Mouse (Mus musculus) right cerebral cortex, postnatal 14 days (tissue): ENCODE measurements around the gene Aifm1.
A peak's percentile ranks its signal among the peaks of the same experiment; 100 is the strongest.

ENCODE experiments used
- DNase-seq: peaks from one replicate; pipeline ENCODE4 v3.0.0; 2022

Aifm1 gene

GRCm38 (mm10) chrX:48513166-48513807 lies at the start of gene Aifm1:
TSS of gene Aifm1 (minus strand) at chrX:48513563.
- DNase-seq = peak; percentile 84

- peak; percentile 78 for DNase-seq
Observed at GRCm38 (mm10) chrX:48532175-48532574, 18.8 kb upstream of the Aifm1 start.

DNA sequence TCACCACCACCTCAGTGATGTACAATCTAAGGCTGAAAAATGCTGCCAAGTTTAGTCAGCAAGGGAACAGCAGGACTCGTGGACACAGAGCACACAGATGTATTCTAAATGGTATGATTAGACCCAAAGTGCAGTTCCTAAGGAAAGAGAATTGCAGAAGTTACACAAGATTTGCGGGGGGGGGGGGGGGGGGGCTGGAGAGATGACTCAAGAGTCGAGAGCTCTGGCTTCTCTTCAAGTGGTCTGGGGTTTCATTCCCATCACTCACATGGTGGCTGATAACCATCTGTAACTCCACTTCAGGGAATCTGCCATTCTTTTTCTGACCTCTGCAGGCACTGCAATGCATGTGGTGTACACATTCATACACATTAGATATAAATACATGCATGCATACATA lies 13.1 kb upstream of the Aifm1 start:
- no peak for DNase-seq

DNA sequence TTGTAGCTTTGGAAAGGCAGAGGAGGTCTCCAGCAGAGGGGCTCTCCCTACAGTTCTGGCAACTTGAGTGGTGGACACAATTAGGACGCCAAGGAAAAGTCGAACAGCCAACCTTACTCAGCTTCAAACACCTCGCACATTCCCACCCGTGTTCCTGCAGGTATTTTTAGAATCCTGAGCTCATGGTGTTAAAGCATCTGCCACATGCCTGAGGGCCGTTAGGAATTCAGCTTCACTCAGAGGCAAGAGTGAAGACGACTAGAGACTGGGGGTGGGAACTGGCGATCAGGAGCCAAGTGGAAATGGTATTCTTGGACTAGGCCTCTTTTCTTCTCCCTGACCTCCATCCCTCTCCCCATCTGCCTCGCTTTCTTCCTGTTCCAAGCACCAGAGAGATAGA lies 12.5 kb upstream of the Aifm1 start:
- DNase-seq = no peak

DNA sequence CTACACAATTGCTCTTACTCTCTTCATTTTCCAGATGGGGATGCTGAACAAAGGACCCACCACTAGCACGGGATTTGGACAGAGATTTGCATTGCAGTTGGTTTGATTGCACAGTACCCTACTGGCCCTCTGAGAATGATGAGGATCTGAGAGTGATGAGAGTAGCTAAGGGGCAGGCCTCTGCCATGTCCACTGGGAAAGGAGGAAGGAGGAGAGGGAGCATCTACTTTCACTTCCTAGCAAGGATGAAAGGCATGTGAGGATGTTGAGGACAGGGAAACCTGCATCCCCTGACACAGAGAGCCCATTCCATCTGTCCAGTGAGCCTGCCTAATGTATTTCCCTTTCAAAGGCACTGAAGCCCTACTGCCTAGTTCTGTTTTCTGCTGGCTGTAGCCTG lies 12.0 kb upstream of the Aifm1 start:
- DNase-seq = no peak

DNA sequence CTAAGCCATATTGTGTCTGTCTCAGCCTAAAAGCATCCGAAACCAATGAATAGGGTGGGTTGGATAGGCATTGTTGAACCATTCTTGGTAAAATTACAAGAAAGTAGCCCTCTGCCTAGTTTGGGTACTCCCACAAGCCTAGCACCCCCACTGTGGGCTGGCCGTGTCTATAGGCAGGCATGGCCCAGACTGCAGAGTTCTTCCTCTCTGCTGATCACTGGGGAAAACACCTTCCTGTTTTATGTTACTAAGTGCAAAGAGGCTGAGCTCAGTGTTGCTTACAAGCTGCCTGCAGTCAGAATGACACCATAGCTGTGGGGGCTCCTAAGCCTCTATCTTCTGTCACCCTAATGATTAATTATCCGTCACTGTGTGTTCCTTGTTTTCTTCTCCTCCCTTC lies 10.1 kb upstream of the Aifm1 start:
- no peak for DNase-seq

GRCm38 (mm10) chrX:48521651-48522050 lies 8.3 kb upstream of the Aifm1 start:
- no peak for DNase-seq

DNA sequence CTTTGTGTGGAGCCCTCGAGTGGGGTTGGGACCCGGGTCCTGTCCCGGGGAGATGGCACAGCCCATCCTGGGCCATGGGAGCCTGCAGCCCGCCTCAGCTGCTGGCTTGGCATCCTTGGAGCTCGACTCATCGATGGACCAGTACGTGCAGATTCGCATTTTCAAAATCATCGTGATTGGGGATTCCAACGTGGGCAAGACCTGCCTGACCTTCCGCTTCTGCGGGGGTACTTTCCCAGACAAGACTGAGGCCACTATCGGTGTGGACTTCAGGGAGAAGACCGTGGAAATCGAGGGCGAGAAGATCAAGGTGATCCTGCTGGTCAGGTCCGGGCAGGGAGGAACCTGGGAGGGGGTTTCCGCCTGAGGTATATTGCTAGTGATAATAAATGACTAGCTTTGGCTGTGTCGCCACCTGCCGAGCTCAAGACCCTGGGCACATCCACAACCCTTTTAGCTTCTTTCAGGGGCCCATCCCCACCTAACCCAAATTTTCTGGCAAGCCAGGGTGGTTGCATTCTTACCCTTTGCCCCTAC lies 6.3 kb upstream of the Aifm1 start:
- no peak for DNase-seq

DNA sequence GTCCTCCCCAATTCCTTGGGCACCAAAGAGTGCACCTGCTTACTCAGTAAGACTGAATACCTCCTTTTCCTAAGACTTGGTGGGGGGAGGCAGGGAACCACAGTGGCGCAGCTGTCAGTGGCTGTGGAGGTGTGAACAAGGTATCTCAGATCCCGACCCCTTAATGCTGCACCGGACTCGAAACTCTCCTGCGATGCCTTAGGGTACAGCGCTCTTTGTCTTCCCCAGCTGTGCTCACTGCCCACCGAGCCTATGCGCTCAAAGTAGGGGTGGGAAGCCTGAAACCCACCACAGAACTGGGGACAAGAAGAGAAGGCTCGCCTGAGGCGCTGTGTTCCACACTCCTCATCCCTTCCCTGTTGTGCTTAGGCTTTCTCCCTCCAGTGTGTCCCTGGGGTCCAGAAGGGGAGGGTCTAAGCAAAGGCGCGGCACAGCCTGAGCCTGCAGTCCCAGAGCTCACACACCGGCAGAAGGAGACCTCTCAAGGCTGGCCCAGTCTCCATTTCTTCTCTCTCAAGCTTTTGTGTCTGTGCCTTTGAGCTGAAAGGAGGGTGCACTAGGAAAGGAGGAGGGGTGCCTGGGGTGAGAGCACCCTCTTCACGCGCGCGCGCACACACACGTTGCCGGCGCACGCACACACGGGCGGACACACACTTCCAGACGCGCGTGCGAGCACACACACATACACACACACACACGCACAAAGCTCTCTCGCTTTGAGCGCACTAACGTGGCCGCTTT lies 5.6 kb upstream of the Aifm1 start, which contains the start of gene Rab33a:
Gene Rab33a (plus strand): TSS at position 478 of the 741 bp plus-strand sequence.
- DNase-seq = peak; percentile 51

DNA sequence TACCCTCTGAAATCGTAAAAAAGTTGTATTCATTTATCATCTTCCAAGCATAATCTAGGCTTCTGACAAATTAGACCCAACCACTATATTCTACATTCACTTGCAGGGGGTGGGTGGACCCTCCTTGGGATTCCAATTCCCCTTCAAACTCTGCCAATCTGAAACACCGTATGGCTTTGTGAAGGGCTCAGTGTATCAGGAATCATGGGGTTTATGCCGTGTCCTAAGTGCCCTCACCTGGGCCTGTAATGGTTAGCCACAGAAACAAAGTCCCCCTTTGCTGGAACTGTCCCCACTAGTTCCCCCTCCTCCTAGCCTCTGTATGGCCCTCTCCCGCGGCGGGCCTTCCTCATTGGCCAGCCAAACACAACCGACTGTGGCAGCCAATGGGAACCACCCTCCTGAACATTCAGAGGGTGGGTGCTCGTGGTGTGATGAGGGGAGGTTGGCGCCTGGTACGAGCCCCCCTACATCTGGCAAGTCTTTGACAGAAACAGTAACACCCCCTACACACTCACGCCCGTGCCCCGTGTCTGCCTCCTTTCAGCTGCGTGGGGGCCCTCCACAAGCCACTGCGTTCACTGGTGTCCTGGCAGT lies 4.9 kb upstream of the Aifm1 start:
- peak; percentile 50 for DNase-seq

- no peak for DNase-seq
Observed at GRCm38 (mm10) chrX:48513824-48514223, 461 bp upstream of the Aifm1 start.

DNA sequence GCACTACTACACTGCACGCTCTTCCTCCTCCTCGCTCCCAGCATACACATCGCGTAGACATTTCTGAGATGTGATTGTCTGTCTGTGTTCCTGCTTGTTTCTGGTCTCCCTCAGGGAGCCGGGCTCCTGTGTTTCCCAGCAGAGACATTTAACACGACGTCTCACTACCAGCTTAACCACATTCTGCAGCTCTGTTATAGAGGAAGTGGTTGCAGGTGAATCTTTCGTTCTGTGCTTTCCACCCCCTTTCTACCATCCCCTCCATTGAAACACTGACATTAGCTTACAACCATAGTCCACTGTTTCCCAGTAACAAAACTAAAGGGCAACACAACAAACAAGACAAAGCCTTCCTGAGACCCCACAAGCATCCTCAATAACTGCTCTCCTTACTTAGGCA lies 19.6 kb downstream of the Aifm1 start:
- DNase-seq = no peak

- DNase-seq = no peak
Observed at GRCm38 (mm10) chrX:48481687-48482086, 31.7 kb downstream of the Aifm1 start.

DNA sequence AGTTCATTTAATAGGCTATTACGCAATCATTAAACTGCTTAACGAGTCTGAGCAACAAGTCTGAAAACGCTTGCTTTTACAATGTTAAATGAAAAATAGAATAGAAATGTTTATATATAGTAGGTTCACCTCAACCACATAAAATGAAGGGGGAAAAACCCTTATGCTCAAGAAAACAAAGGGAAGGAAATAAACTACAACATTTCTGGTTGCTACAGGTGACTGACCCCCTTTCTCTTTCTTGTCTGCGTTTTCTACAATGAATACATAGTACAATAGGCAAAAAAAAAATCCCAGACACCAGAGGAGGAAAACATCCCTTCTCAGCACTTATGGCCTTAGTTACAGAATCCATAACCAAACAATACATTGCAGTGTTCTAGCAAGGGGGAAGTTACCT lies 32.3 kb downstream of the Aifm1 start:
- DNase-seq = no peak

DNA sequence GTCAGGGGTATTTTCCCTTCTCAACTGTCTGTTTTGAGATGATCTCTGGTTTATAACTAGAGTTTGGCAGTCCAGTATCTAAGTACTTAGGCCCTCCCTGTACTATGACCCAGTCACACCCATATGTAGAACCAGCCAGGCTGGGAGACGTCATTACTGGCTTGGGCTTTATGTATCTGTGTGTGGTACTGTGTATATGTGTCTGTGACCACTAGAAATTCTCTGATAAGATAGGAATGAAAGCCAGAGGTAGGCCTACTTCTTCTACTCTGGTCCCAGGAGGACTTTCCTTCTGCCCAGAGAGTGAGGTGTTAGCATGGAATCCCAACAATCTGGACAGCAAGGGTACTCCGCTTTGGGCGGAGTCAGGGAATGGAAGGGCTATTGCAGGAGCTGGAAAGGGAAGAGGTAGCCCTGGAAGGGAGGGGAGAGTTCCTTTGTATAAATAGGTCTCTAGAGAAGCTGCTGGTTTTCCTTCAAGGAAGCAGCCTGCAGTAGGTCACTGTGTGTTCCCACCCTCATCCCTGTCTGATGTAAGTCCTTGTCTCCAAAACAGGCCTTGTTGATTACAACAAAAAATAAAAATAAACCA lies 45.9 kb downstream of the Aifm1 start:
- no peak for DNase-seq

- DNase-seq = no peak
Observed at GRCm38 (mm10) chrX:48466174-48466573, 47.2 kb downstream of the Aifm1 start.

- no peak for DNase-seq
Observed at GRCm38 (mm10) chrX:48464436-48464835, 48.9 kb downstream of the Aifm1 start.

- no peak for DNase-seq
Observed at GRCm38 (mm10) chrX:48463636-48464035, 49.7 kb downstream of the Aifm1 start.

DNA sequence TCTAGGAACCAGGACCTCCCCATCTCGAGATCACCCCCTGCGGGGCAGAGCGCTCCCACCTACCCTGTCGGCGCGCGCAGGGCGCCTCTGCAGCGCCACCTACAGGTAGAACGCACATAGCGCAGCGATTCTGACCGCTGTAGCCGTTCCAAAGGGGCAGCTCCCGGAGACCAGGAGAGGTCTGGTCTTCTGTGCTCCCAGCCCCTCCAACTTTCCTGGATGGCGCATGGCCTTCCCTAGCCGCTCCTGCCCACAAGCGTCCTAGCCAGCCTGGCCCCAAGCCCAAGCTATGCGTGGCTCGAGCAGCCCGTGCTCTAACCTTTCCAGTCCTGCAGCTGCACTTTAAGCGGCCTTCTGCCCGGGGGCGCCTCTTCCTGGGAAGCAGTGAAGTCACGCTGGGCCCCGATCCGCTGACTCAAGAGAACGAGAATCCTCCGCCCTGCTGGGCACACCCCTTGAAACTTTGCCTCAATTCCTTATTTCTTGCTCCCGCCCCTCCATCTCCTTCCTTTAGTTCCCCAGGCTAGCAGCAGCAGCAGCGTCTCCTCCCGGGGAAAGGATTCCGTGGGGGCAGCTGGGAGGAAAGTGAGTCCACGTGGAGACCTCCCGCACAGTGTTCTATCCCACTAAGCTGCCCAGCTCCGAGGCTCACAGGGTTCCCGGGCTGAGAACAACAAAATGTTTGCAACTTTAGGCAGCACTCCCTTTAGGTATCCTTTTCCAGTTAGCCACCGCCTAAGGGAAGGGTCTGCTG lies 50.4 kb downstream of the Aifm1 start, which contains the start of gene Elf4:
Gene Elf4 (minus strand): TSS at position 379 of the 754 bp plus-strand sequence.
- DNase-seq = peak; percentile 47

DNA sequence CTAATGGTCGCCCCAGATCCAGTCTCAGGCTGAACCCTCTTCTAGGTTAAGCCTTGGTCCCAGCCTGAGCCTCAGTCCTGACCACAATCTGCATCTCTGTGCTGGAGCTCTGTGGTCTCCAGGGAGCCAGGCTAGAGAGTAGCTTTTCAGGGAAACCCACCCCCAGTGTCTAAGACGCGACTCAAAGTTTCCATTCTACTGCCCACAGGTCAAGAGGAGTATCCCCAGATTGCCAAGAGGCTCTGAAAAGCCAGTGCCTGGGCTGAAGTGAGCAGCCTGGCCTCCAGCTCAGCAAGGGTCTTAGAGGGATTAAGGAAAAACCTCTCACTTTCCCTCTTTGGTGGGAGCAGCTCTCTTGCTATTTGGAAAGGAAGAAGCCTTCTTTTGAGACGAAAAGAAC lies 51.1 kb downstream of the Aifm1 start:
- DNase-seq = no peak

DNA sequence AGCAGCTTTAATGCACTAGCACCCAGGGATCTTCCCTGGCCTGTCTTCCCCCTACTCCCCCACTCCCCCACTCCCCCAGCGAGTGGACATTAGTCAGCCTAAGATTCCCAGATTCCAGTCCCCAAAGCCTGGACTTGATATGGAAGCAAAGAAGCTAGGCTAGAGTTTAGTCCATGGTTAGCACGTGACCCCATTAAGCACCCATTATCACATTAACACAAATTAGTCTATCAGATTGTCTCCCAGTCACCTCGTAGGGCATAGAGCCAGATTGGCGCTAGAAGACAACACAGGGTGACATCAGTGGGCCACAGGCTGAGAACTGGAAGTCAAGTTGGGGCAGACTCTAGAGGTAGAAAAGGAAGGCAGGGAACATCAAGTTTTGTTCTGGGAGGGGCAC lies 52.4 kb downstream of the Aifm1 start:
- DNase-seq = no peak

- no peak for DNase-seq
Observed at GRCm38 (mm10) chrX:48460496-48460895, 52.9 kb downstream of the Aifm1 start.

DNA sequence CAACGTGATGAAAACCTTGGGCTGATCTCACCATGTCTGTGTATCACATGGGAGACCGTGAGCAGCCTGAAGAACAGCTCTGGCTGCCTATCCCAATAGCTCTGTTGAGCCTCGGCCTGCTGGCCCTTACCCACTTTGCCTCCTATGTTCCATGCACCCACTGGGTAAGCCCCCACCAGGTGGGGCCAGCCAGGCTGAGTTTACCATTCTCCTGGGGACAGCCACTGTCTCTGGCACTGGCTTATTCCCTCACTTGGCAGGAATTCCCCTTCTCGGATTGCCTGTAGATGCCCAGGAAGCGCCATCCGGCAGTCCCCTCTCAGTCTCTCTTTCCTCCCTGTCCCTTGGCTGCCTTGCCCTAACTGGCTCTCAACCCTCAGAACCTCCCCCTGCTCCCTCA lies 56.4 kb downstream of the Aifm1 start:
- DNase-seq = no peak
